Mouse (Mus musculus): ENCODE data around the gene Eml6.

GRCm38 (mm10) chr11:29709512-29709911 lies 316.3 kb downstream of the Eml6 start:
- TF ChIP-seq CTCF (IDR thresholded peaks at IDR 0.05; ENCODE audit: low read depth) = peak; percentile 52
- no peak for TF ChIP-seq EP300 (IDR thresholded peaks at IDR 0.05; ENCODE audit: low read depth)
